In the genomic region with DNA sequence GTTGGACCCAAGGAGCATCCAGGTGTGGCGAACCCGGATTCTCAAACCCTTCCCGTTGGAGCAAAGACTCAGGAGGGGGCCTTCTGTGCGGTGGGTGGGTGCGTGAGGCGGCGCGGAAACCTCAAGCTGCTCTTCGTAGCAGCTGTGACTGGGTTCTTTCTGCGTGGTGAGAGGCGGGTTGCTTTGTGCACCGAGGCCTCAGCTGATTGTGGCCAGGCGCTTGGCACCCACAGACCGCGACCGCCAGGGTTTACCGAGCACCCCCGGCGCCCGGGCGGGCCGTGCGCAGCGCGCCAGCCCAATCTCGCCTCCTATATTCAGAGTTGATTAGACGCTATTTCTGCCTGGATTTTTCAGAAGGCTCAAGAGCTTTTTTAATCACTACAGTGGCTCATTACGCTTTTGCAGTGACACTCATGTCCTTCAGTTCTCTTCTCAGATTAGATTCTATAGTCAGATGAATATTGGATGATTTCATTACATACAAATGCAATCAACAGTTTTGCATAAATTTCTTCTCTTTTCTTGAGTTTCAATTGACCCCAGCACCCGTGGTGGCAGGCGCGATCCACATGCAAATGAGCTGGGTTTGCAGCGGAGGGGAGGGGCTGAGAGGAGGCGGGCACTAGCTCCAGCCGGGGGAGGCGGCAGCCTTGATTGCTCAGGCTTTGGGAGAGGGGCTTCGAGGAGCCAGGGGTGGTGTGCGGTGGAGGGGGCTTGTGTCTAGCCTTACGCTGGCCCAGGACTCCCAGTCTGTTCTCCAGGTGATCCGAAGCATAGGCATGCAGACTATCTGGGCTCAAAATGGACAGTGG, we compare ENCODE assay signal across 8 mouse cellular contexts. TPM values are rescaled to one million over a fixed set of nuclear protein-coding genes. Genes with fewer than 3 reads are reported as not detected.
DNase-seq lines count a peak whose midpoint lies in the region; ATAC-seq lines count a peak whose summit lies in the region.

No protein-coding gene starts in this region.

- WGBS in embryonic facial prominence, embryonic 10.5 days = 1% methylated on average over 39 of the region's 39 CpGs
- under 1% methylated on average over 39 of the region's 39 CpGs for WGBS in hindbrain, embryonic 15.5 days
- WGBS in liver, embryonic 15.5 days (ENCODE audit: insufficient replicate concordance) = 2% methylated on average over 39 of the region's 39 CpGs

- no peaks in the 10 kb centered on the region for H3K9me3 ChIP-seq in embryonic facial prominence, embryonic 10.5 days
- H3K9me3 ChIP-seq in hindbrain, embryonic 15.5 days = no peaks in the 10 kb centered on the region
- no peaks in the 10 kb centered on the region for H3K9me3 ChIP-seq in liver, embryonic 15.5 days (replicated peaks)

- ATAC-seq in hindbrain, embryonic 15.5 days (ENCODE audit: low FRiP score, low read depth) = peak; percentile 75
- ATAC-seq in liver, embryonic 15.5 days (ENCODE audit: insufficient read depth) = no peak
- ATAC-seq in neutrophil, adult 5-6 weeks (ENCODE audit: extremely low read depth, insufficient number of reproducible peaks, low FRiP score, poor library complexity, severe bottlenecking) = peak; percentile 62

- peaks cover 85% of the 10 kb centered on the region for H3K27me3 ChIP-seq in embryonic facial prominence, embryonic 10.5 days (replicated peaks; ENCODE audit: low read depth, poor library complexity, severe bottlenecking)
- peaks cover 15% of the 10 kb centered on the region for H3K27me3 ChIP-seq in hindbrain, embryonic 15.5 days
- H3K27me3 ChIP-seq in liver, embryonic 15.5 days = peaks cover 61% of the 10 kb centered on the region

- H3K4me3 ChIP-seq in embryonic facial prominence, embryonic 10.5 days = peak overlapping the region; percentile 56
- peak overlapping the region; percentile 41 for H3K4me3 ChIP-seq in hindbrain, embryonic 15.5 days
- peak overlapping the region; percentile 53 for H3K4me3 ChIP-seq in liver, embryonic 15.5 days (replicated peaks)

- peak overlapping the region; percentile 52 for H3K9ac ChIP-seq in hindbrain, embryonic 15.5 days
- H3K9ac ChIP-seq in liver, embryonic 15.5 days = peak overlapping the region; percentile 12; the same call in 1 of the 2 replicates

- H3K27ac ChIP-seq in embryonic facial prominence, embryonic 10.5 days (replicated peaks) = peak overlapping the region; percentile 66
- H3K27ac ChIP-seq in hindbrain, embryonic 15.5 days (replicated peaks) = peak overlapping the region; percentile 71
- H3K27ac ChIP-seq in liver, embryonic 15.5 days (replicated peaks) = no peak overlapping the region

- H3K4me1 ChIP-seq in embryonic facial prominence, embryonic 10.5 days = peaks cover 62% of the 10 kb centered on the region
- H3K4me1 ChIP-seq in hindbrain, embryonic 15.5 days (replicated peaks) = peaks cover 32% of the 10 kb centered on the region
- H3K4me1 ChIP-seq in liver, embryonic 15.5 days (replicated peaks) = peaks cover 67% of the 10 kb centered on the region

- H3K4me2 ChIP-seq in hindbrain, embryonic 15.5 days = peak overlapping the region; percentile 80
- peak overlapping the region; percentile 81 for H3K4me2 ChIP-seq in liver, embryonic 15.5 days

- no peaks in the 10 kb centered on the region for H3K36me3 ChIP-seq in embryonic facial prominence, embryonic 10.5 days (replicated peaks)
- no peaks in the 10 kb centered on the region for H3K36me3 ChIP-seq in hindbrain, embryonic 15.5 days
- no peaks in the 10 kb centered on the region for H3K36me3 ChIP-seq in liver, embryonic 15.5 days (replicated peaks)

- peak; percentile 31 to 50 for DNase-seq in cerebellum, postnatal 25 days
- DNase-seq in cerebellum, adult 11 months = no peak
- peak; percentile 36 for DNase-seq in CD4-positive helper T cell, adult 2 months (ENCODE audit: low read depth, low spot score)
- peak; percentile 72 for DNase-seq in embryonic facial prominence, embryonic 10.5 days (ENCODE audit: low spot score)
- no peak for DNase-seq in ovary, postnatal 36 days (ENCODE audit: low spot score)

RNA-seq across cellular contexts. Expression of gene Ptgs1, which starts 27.0 kb away (rescaled TPM):
- polyA plus RNA-seq in embryonic facial prominence, embryonic 10.5 days (2016; fragmentation: Nextera tagmentation; extraction: Ambion mirVana) = 3.2 and 4.8 TPM in 2 replicates
- polyA plus RNA-seq in hindbrain, embryonic 15.5 days (2015; fragmentation: Nextera tagmentation; extraction: Ambion mirVana) = 5.0 and 6.3 TPM in 2 replicates
- polyA plus RNA-seq in liver, embryonic 15.5 days (2015; fragmentation: Nextera tagmentation; extraction: Ambion mirVana) = 20.9 and 22.8 TPM in 2 replicates
- total RNA-seq in neutrophil, adult 5-6 weeks (2017) = 8.3 and 9.9 TPM in 2 replicates

Comparison
In these comparisons a context has a peak if more than half of its experiments do, and no peak if none do; other contexts are left out.
1. DNase-seq: peak in cerebellum, postnatal 25 days (2 of 2), CD4-positive helper T cell, adult 2 months (single experiment) and embryonic facial prominence, embryonic 10.5 days (single experiment); none in cerebellum, adult 11 months (single experiment) and ovary, postnatal 36 days (single experiment).
2. Peak in every context shown above with its lines, with median percentiles within 50 percentile points of each other: H3K4me3 ChIP-seq.